Mouse (Mus musculus): Measurements from ENCODE around the gene Nfatc3. TPM values are rescaled to one million over a fixed set of nuclear protein-coding genes. Genes with fewer than 3 reads are reported as not detected.
A peak's percentile ranks its signal among the peaks of the same experiment; 100 is the strongest.

Gene Nfatc3
- polyA plus RNA-seq, 1 experiment from 2014 or later: 3.5 TPM

GRCm38 (mm10) chr8:106137218-106137905, 78.7 kb downstream of the Nfatc3 start:
- Histone ChIP-seq H3K4me3 (replicated peaks) (peak overlapping the region; percentile 47), H3K36me3 (0 out of 2 replicates have a peak, but pooled peaks cover 3% of the 10 kb centered on the region), H3K9me3 (replicated peaks) (no peaks in the 10 kb centered on the region), H3K9ac (replicated peaks) (peak overlapping the region; percentile 42), H3K4me2 (peak overlapping the region; percentile 85), H3K27me3 (replicated peaks) (peaks cover 73% of the 10 kb centered on the region), H3K4me1 (peaks cover 34% of the 10 kb centered on the region), H3K27ac (replicated peaks) (no peak overlapping the region)
- no peak for ATAC-seq (ENCODE audit: low FRiP score)
- WGBS: 4% methylated on average over 22 of the region's 22 CpGs

GRCm38 (mm10) chr8:106137906-106138477, 79.4 kb downstream of the Nfatc3 start:
- no peaks in the 10 kb centered on the region for H3K9me3 ChIP-seq (replicated peaks)
- H3K27me3 ChIP-seq (replicated peaks): peaks cover 70% of the 10 kb centered on the region
- H3K27ac ChIP-seq (replicated peaks): no peak overlapping the region
- no peak for ATAC-seq (ENCODE audit: low FRiP score)
- peak overlapping the region; percentile 85 for H3K4me2 ChIP-seq
- no peaks in the 10 kb centered on the region for H3K36me3 ChIP-seq
- peak overlapping the region; percentile 47 for H3K4me3 ChIP-seq (replicated peaks)
- H3K4me1 ChIP-seq: peaks cover 34% of the 10 kb centered on the region
- WGBS: under 1% methylated on average over 24 of the region's 24 CpGs
- peak overlapping the region; percentile 42 for H3K9ac ChIP-seq (replicated peaks)

- H3K9me3 ChIP-seq (replicated peaks): no peaks in the 10 kb centered on the region
- WGBS: 14% methylated on average over 7 of the region's 7 CpGs
- H3K27me3 ChIP-seq (replicated peaks): peaks cover 64% of the 10 kb centered on the region
- no peak overlapping the region for H3K27ac ChIP-seq (replicated peaks)
- no peak for ATAC-seq (ENCODE audit: low FRiP score)
- peak overlapping the region; percentile 85 for H3K4me2 ChIP-seq
- H3K4me3 ChIP-seq (replicated peaks): peak overlapping the region; percentile 47
- H3K36me3 ChIP-seq: no peaks in the 10 kb centered on the region
- peak overlapping the region; percentile 42 for H3K9ac ChIP-seq (replicated peaks)
- H3K4me1 ChIP-seq: peaks cover 34% of the 10 kb centered on the region
Observed at GRCm38 (mm10) chr8:106138616-106139015, 80.0 kb downstream of the Nfatc3 start.

GRCm38 (mm10) chr8:106140191-106140590, 81.6 kb downstream of the Nfatc3 start:
- no peaks in the 10 kb centered on the region for H3K9me3 ChIP-seq (replicated peaks)
- no peak for ATAC-seq (ENCODE audit: low FRiP score)
- H3K27ac ChIP-seq (replicated peaks): no peak overlapping the region
- no peaks in the 10 kb centered on the region for H3K36me3 ChIP-seq
- H3K4me3 ChIP-seq (replicated peaks): no peak overlapping the region
- H3K4me2 ChIP-seq: no peak overlapping the region
- 62% methylated on average over 5 of the region's 5 CpGs for WGBS
- H3K27me3 ChIP-seq (replicated peaks): peaks cover 48% of the 10 kb centered on the region
- H3K9ac ChIP-seq (replicated peaks): no peak overlapping the region
- H3K4me1 ChIP-seq: peaks cover 34% of the 10 kb centered on the region

- H3K4me2 ChIP-seq: peak overlapping the region; percentile 30
- no peak overlapping the region for H3K4me3 ChIP-seq (replicated peaks)
- H3K36me3 ChIP-seq: no peaks in the 10 kb centered on the region
- H3K9ac ChIP-seq (replicated peaks): no peak overlapping the region
- ATAC-seq (ENCODE audit: low FRiP score): peak; percentile 48; the same call in 1 of the 2 replicates
- H3K4me1 ChIP-seq: peaks cover 32% of the 10 kb centered on the region
- 12% methylated on average over 13 of the region's 13 CpGs for WGBS
- no peak overlapping the region for H3K27ac ChIP-seq (replicated peaks)
- no peaks in the 10 kb centered on the region for H3K9me3 ChIP-seq (replicated peaks)
- peaks cover 43% of the 10 kb centered on the region for H3K27me3 ChIP-seq (replicated peaks)
Observed at GRCm38 (mm10) chr8:106140769-106141168, 82.1 kb downstream of the Nfatc3 start.

GRCm38 (mm10) chr8:106145331-106145730, 86.7 kb downstream of the Nfatc3 start:
- Histone ChIP-seq H3K4me2 (no peak overlapping the region), H3K27me3 (replicated peaks) (no peaks in the 10 kb centered on the region), H3K9me3 (replicated peaks) (no peaks in the 10 kb centered on the region), H3K4me3 (replicated peaks) (no peak overlapping the region), H3K27ac (replicated peaks) (no peak overlapping the region), H3K4me1 (peaks cover 7% of the 10 kb centered on the region; the same call in 1 of the 2 replicates), H3K36me3 (no peaks in the 10 kb centered on the region), H3K9ac (replicated peaks) (no peak overlapping the region)
- no peak for ATAC-seq (ENCODE audit: low FRiP score)
- 90% methylated on average over 2 of the region's 2 CpGs for WGBS

- no peak overlapping the region for H3K27ac ChIP-seq (replicated peaks)
- WGBS: 94% methylated on average over 4 of the region's 4 CpGs
- H3K9me3 ChIP-seq (replicated peaks): no peaks in the 10 kb centered on the region
- no peak overlapping the region for H3K4me2 ChIP-seq
- peaks cover 11% of the 10 kb centered on the region for H3K4me1 ChIP-seq
- H3K9ac ChIP-seq (replicated peaks): no peak overlapping the region
- no peak for ATAC-seq (ENCODE audit: low FRiP score)
- H3K36me3 ChIP-seq: no peaks in the 10 kb centered on the region
- H3K4me3 ChIP-seq (replicated peaks): no peak overlapping the region
- no peaks in the 10 kb centered on the region for H3K27me3 ChIP-seq (replicated peaks)
Observed at GRCm38 (mm10) chr8:106146014-106146413, 87.4 kb downstream of the Nfatc3 start.

- H3K9me3 ChIP-seq (replicated peaks): no peaks in the 10 kb centered on the region
- H3K9ac ChIP-seq (replicated peaks): no peak overlapping the region
- no peaks in the 10 kb centered on the region for H3K36me3 ChIP-seq
- no peak for ATAC-seq (ENCODE audit: low FRiP score)
- H3K4me1 ChIP-seq: peaks cover 21% of the 10 kb centered on the region
- 86% methylated on average over 6 of the region's 6 CpGs for WGBS
- H3K27ac ChIP-seq (replicated peaks): no peak overlapping the region
- H3K27me3 ChIP-seq (replicated peaks): no peaks in the 10 kb centered on the region
- H3K4me2 ChIP-seq: no peak overlapping the region
- H3K4me3 ChIP-seq (replicated peaks): no peak overlapping the region
Observed at GRCm38 (mm10) chr8:106147868-106148565, 89.4 kb downstream of the Nfatc3 start.

- Histone ChIP-seq H3K4me1 (peaks cover 21% of the 10 kb centered on the region), H3K9ac (replicated peaks) (no peak overlapping the region), H3K36me3 (no peaks in the 10 kb centered on the region), H3K4me3 (replicated peaks) (no peak overlapping the region), H3K9me3 (replicated peaks) (no peaks in the 10 kb centered on the region), H3K27ac (replicated peaks) (no peak overlapping the region), H3K4me2 (no peak overlapping the region), H3K27me3 (replicated peaks) (no peaks in the 10 kb centered on the region)
- 90% methylated on average over 6 of the region's 6 CpGs for WGBS
- no peak for ATAC-seq (ENCODE audit: low FRiP score)
Observed at GRCm38 (mm10) chr8:106149025-106149424, 90.4 kb downstream of the Nfatc3 start.

GRCm38 (mm10) chr8:106149801-106150652, 91.4 kb downstream of the Nfatc3 start, which contains the start of gene Pla2g15:
Gene Pla2g15, plus strand, starts transcription at chr8:106150399.
- Histone ChIP-seq H3K36me3 (peaks cover 6% of the 10 kb centered on the region), H3K9ac (replicated peaks) (peak within 1 kb of the TSS; percentile 82), H3K4me1 (peaks cover 21% of the 10 kb centered on the region), H3K27me3 (replicated peaks) (no peaks in the 10 kb centered on the region), H3K27ac (replicated peaks) (peak within 1 kb of the TSS; percentile 72), H3K4me2 (peak within 1 kb of the TSS; percentile 82), H3K4me3 (replicated peaks) (peak within 1 kb of the TSS; percentile 93), H3K9me3 (replicated peaks) (no peaks in the 10 kb centered on the region)
- peak; percentile 98 for ATAC-seq (ENCODE audit: low FRiP score)
- WGBS: 1% methylated on average over 38 of the region's 38 CpGs

GRCm38 (mm10) chr8:106150653-106151000, 92.0 kb downstream of the Nfatc3 start:
- Histone ChIP-seq H3K9me3 (replicated peaks) (no peaks in the 10 kb centered on the region), H3K4me3 (replicated peaks) (peak overlapping the region; percentile 93), H3K4me1 (peaks cover 21% of the 10 kb centered on the region), H3K27ac (replicated peaks) (peak overlapping the region; percentile 72), H3K4me2 (peak overlapping the region; percentile 82), H3K27me3 (replicated peaks) (no peaks in the 10 kb centered on the region), H3K36me3 (peaks cover 10% of the 10 kb centered on the region), H3K9ac (replicated peaks) (peak overlapping the region; percentile 82)
- no peak; the same call in 1 of the 2 replicates for ATAC-seq (ENCODE audit: low FRiP score)
- 21% methylated on average over 8 of the region's 8 CpGs for WGBS
